Mouse (Mus musculus) liver, embryonic 11.5 days (tissue): ENCODE measurements around the gene Sf3a3. TPM values are rescaled to one million over a fixed set of nuclear protein-coding genes. Genes with fewer than 3 reads are reported as not detected.

Experiments
- ATAC-seq: fragments of 200-750 bp; cut with Nextera tagmentation; replicated peaks from 2 replicates; pipeline ENCODE4 v1.8.0; 2017; ENCODE audit warnings: moderate number of reproducible peaks, mild to moderate bottlenecking, moderate TSS enrichment, moderate library complexity; ENCODE audit not compliant: low FRiP score
- DNase-seq: peaks from one replicate; pipeline ENCODE4 v3.0.0-alpha.2; 2017; ENCODE audit warnings: low spot score
- H3K27ac ChIP-seq: fragments of 300-500 bp; sonication (generic); 2 replicates; pipeline ENCODE4 v1.5.1; 2014; ENCODE audit warnings: mild to moderate bottlenecking, low read depth, low read length, control low read depth
- H3K27me3 ChIP-seq: fragments of 300-500 bp; sonication (generic); replicated peaks from 2 replicates; pipeline ENCODE4 v1.6.1; 2014; ENCODE audit warnings: low read length, mixed read lengths; ENCODE audit not compliant: control insufficient read depth, insufficient read depth
- H3K36me3 ChIP-seq: fragments of 300-500 bp; sonication (generic); 2 replicates; pipeline ENCODE4 v1.6.1; 2014; ENCODE audit warnings: mild to moderate bottlenecking, low read length, moderate library complexity, mixed read lengths; ENCODE audit not compliant: control insufficient read depth, insufficient read depth
- H3K4me1 ChIP-seq: fragments of 300-500 bp; sonication (generic); replicated peaks from 2 replicates; pipeline ENCODE4 v1.6.1; 2014; ENCODE audit warnings: low read length, mixed read lengths; ENCODE audit not compliant: control insufficient read depth, insufficient read depth
- H3K4me2 ChIP-seq: fragments of 300-500 bp; sonication (generic); 2 replicates; pipeline ENCODE4 v1.6.1; 2014; ENCODE audit warnings: mild to moderate bottlenecking, control low read depth, moderate library complexity
- H3K4me3 ChIP-seq: fragments of 300-500 bp; sonication (generic); 2 replicates; pipeline ENCODE4 v1.5.1; 2014; ENCODE audit warnings: low read depth, low read length, control low read depth
- H3K9ac ChIP-seq: fragments of 300-500 bp; sonication (generic); 2 replicates; pipeline ENCODE4 v1.6.1; 2014; ENCODE audit warnings: low read depth, low read length, control low read depth
- H3K9me3 ChIP-seq: fragments of 300-500 bp; sonication (generic); 2 replicates; pipeline ENCODE4 v1.6.1; 2016; ENCODE audit warnings: low read length, inconsistent platforms, mixed read lengths; ENCODE audit not compliant: control insufficient read depth
- WGBS: fragments of 180-500 bp; shearing (Covaris S2); extraction: QIAGEN DNeasy Blood & Tissue Kit; methylation state at CpG from one replicate; pipeline ENCODE4 v1.1.7; 2014; 5-methylcytosine and 5-hydroxymethylcytosine counted together
- polyA plus RNA-seq: library from polyadenylated mRNA; unstranded; fragments of >200 nt; fragmentation: Nextera tagmentation; extraction: Ambion mirVana; gene quantifications from 2 replicates; pipeline ENCODE4 v1.2.1, GENCODE M21; 2014

Sf3a3 gene
- polyA plus RNA-seq, 1 experiment from 2014 or later: 172 TPM

DNA sequence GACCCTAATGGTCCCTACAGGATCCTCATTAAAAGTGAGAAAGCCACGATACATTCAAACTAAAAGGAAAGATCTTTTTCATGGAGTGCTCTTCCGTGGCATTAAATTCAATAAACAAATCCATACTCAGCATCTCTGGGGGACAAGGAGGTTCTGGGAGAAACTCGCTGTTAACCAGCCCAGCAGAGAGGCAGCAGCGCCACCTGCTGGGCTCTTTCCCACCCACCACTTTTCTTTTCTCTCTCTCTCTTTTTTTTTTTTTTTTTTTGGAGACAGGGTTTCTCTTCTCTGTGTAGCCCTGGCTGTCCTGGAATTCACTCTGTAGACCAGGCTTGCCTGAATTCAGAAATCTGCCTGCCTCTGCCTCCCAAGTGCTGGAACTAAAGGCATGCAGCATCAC is 39.5 kb upstream of the Sf3a3 start:
- no peak for ATAC-seq
- Histone ChIP-seq H3K4me2 (no peak overlapping the region), H3K27me3 (peaks cover 36% of the 10 kb centered on the region), H3K27ac (no peak overlapping the region), H3K9me3 (no peaks in the 10 kb centered on the region), H3K4me1 (no peaks in the 10 kb centered on the region; the same call in 1 of the 2 replicates), H3K36me3 (peaks cover 15% of the 10 kb centered on the region; the same call in 1 of the 2 replicates), H3K9ac (no peak overlapping the region), H3K4me3 (no peak overlapping the region)
- no peak for DNase-seq
- WGBS: 5% methylated on average over 4 of the region's 4 CpGs

DNA sequence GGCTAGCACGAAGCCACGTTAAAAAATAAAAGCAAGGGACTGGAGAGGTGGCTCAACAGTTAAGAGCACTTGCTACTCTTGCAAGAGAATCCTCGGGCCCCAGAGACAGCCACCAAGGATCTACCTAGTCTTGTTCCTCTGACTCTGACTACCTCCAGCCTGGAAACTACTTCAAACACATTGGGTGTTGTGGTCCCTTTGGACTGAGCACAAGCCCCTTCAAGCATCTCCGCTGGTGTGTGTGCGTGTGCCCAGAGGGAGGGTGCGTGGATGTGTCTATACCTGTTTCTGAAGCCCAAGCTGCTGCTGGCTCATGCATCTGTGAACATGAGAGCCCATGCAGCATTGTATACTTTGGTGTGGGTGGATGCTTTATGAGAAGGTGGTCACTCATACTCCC is 38.6 kb upstream of the Sf3a3 start:
- no peak overlapping the region for H3K4me2 ChIP-seq
- H3K36me3 ChIP-seq: peaks cover 23% of the 10 kb centered on the region; the same call in 1 of the 2 replicates
- H3K4me3 ChIP-seq: no peak overlapping the region
- H3K9ac ChIP-seq: no peak overlapping the region
- H3K27me3 ChIP-seq: peaks cover 28% of the 10 kb centered on the region
- DNase-seq (no peak), ATAC-seq (no peak)
- no peaks in the 10 kb centered on the region; the same call in 1 of the 2 replicates for H3K4me1 ChIP-seq
- H3K9me3 ChIP-seq: no peaks in the 10 kb centered on the region
- WGBS: 81% methylated on average over 6 of the region's 6 CpGs
- no peak overlapping the region for H3K27ac ChIP-seq

DNA sequence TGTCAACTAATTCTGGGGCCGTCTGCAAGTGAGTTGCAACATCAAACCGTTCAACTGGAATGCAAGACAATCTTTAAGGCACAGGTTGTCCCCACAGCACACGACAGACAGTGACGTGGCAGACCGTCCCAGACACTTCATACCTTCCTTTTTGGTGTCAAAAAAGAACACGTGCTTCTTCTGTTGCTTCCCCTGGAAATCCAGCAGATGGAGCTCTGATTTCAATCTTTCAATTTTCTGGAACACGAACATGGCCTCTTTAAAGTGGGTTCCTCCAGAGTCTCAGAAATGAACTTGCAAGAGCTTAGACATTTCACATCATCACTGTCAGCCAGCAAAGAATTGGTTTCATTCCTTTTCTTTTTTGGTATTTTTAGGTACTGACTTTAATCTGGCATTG is 32.3 kb upstream of the Sf3a3 start:
- Histone ChIP-seq H3K4me3 (no peak overlapping the region), H3K27me3 (no peaks in the 10 kb centered on the region), H3K27ac (no peak overlapping the region), H3K9me3 (no peaks in the 10 kb centered on the region), H3K36me3 (peaks cover 32% of the 10 kb centered on the region; the same call in 1 of the 2 replicates), H3K4me2 (no peak overlapping the region), H3K4me1 (no peaks in the 10 kb centered on the region), H3K9ac (no peak overlapping the region)
- DNase-seq: no peak
- 68% methylated on average over 7 of the region's 7 CpGs for WGBS
- no peak for ATAC-seq

DNA sequence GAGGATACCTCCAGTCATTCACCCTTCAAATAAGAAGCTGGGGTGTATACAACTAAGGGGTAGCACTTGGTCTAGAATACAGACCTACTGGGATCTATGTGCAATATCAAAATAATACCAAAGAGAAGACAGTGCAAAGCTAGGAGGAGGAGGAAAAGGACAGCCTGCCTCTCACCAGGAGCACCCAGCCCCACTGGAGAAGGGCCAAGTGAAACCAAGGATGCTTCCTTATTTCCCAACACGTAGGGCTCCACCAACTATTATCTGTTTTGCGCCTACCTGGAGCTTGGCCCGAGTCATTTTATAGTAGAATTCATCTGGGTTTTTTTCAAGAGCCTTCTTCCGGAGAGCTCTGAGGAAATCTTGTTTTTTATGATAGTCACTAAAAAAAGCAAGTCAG is 31.1 kb upstream of the Sf3a3 start:
- no peak for DNase-seq
- H3K36me3 ChIP-seq: peaks cover 28% of the 10 kb centered on the region; the same call in 1 of the 2 replicates
- 89% methylated on average over 4 of the region's 4 CpGs for WGBS

DNA sequence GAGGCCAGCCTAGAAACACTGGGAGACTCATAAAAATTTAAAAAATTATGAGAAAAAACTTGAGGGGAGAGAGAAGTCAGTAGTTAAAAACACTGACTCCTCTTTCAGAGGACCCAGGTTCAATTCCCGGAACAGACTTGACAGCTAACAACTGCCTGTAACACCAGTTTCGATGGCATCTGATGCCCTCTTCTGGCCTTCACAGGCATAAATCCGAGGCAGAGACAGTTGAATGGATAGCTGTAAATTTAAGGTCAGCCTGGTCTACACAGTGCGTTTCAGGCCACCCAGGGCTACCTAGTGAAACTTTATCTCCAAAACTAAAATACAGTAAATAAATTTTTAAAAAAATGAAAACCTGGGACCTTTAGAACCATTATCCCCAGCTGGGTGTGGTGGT is 29.6 kb upstream of the Sf3a3 start:
- Histone ChIP-seq H3K4me3 (no peak overlapping the region), H3K27me3 (no peaks in the 10 kb centered on the region), H3K27ac (no peak overlapping the region), H3K9me3 (no peaks in the 10 kb centered on the region), H3K4me2 (no peak overlapping the region), H3K4me1 (no peaks in the 10 kb centered on the region), H3K9ac (no peak overlapping the region), H3K36me3 (peaks cover 20% of the 10 kb centered on the region)
- no peak for ATAC-seq
- 62% methylated on average over 4 of the region's 4 CpGs for WGBS
- DNase-seq: no peak

More for the DNA sequence above, 31.1 kb upstream of the Sf3a3 start:
- no peak overlapping the region for H3K4me2 ChIP-seq
- H3K27me3 ChIP-seq: no peaks in the 10 kb centered on the region
- H3K27ac ChIP-seq: no peak overlapping the region
- ATAC-seq: no peak
- no peaks in the 10 kb centered on the region for H3K9me3 ChIP-seq
- H3K9ac ChIP-seq: no peak overlapping the region
- no peaks in the 10 kb centered on the region for H3K4me1 ChIP-seq
- no peak overlapping the region for H3K4me3 ChIP-seq

DNA sequence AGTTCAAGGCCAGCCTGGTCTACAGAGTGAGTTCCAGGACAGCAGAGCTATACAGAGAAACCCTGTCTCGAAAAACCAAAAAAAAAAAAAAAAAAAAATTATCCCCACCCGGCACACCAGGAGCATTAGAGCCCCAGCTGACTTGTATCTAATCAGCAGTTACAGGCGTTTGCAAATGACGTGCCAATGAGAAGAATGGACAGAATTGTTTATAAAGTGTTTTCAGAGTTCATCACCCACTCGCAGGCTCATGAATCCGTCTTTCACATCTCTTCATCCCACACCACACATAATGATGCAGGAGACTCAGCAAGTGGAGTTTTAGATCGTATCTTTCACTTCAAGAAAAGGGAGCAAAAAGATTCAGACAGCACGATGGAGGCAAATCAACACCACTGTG is 29.1 kb upstream of the Sf3a3 start:
- ATAC-seq: no peak
- peaks cover 16% of the 10 kb centered on the region for H3K36me3 ChIP-seq
- DNase-seq: no peak
- no peak overlapping the region for H3K4me3 ChIP-seq
- no peaks in the 10 kb centered on the region for H3K9me3 ChIP-seq
- no peak overlapping the region for H3K27ac ChIP-seq
- H3K4me1 ChIP-seq: no peaks in the 10 kb centered on the region
- 73% methylated on average over 8 of the region's 8 CpGs for WGBS
- no peak overlapping the region for H3K4me2 ChIP-seq
- no peaks in the 10 kb centered on the region for H3K27me3 ChIP-seq
- no peak overlapping the region for H3K9ac ChIP-seq

DNA sequence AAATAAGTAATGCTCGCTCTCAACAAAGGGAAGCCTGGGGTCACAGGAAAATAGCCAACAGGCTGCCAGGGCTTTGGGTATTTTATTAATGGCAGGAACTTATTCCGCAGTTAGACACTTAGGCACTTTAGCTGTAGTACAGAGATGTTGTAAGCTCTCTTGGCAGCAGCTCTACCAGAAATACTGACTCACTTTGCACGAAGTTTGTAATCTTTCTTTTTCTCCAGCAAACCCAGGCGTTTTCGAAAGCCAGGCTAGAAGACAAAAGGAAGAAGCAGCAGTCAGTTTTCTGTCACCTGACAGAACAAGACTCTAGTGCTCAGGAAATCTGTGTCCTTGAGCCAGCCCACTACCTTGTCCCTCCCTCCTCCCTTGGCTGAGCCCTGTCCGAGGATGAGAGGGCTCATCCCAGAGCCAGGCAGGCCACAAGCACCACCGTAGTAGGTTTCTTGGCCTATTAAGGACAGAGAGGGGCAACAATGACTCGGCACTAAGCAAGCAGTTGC is 28.6 kb upstream of the Sf3a3 start:
- H3K27ac ChIP-seq: no peak overlapping the region
- no peaks in the 10 kb centered on the region for H3K9me3 ChIP-seq
- 81% methylated on average over 8 of the region's 8 CpGs for WGBS
- peaks cover 12% of the 10 kb centered on the region for H3K36me3 ChIP-seq
- DNase-seq (no peak), ATAC-seq (no peak)
- no peak overlapping the region for H3K9ac ChIP-seq
- no peak overlapping the region for H3K4me3 ChIP-seq
- H3K4me2 ChIP-seq: no peak overlapping the region
- H3K27me3 ChIP-seq: no peaks in the 10 kb centered on the region
- no peaks in the 10 kb centered on the region for H3K4me1 ChIP-seq

DNA sequence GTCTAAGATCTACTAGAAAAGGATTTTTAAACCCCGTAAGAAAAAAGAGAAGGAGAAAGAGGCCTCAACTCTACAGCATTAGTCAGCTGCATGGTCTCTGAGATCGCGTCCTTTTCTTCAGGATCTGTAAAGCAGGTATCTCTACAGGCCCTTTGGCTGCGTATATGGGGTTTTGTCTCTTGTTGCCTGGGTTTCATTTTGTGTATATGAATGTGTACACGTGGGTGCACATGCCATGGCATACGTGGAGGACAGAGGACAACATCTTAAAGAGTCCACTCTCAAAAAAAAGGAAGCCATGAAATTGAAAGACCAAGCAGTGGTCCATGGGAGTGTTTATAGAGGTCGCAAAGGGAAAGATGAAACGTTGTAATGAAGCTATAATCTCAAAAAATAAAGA is 23.1 kb upstream of the Sf3a3 start:
- Histone ChIP-seq H3K27me3 (no peaks in the 10 kb centered on the region), H3K9me3 (no peaks in the 10 kb centered on the region), H3K4me3 (no peak overlapping the region), H3K36me3 (peaks cover 3% of the 10 kb centered on the region; the same call in 1 of the 2 replicates), H3K4me2 (peak overlapping the region; percentile 94), H3K27ac (peak overlapping the region; percentile 35; the same call in 1 of the 2 replicates), H3K9ac (no peak overlapping the region), H3K4me1 (peaks cover 20% of the 10 kb centered on the region)
- DNase-seq (no peak), ATAC-seq (no peak)
- WGBS: 72% methylated on average over 8 of the region's 8 CpGs

DNA sequence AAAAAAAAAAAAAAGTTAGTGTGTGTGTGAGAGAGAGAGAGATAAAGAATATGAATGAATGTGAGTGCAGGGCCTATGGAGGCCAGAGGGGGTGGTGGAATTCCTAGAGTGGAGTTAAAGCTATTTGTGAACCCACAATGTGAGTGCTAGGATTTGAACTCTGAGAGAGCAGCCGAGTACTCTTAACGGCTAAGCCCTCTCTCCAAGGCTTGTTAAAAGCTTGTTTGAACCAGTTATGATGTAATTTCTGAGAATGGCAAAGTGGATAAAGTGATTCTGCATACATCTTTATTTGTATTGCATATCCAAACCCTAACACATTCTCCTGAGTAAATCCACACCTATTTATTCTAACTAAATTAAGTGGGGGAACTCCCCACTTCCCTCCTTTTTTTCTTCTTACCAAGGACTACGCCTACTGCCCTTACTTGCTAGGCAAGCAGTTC is 22.1 kb upstream of the Sf3a3 start:
- 50% methylated on average over 3 of the region's 3 CpGs for WGBS
- Histone ChIP-seq H3K4me1 (peaks cover 20% of the 10 kb centered on the region), H3K4me2 (peak overlapping the region; percentile 94), H3K9me3 (no peaks in the 10 kb centered on the region), H3K36me3 (peaks cover 3% of the 10 kb centered on the region; the same call in 1 of the 2 replicates), H3K9ac (peak overlapping the region; percentile 90), H3K27me3 (no peaks in the 10 kb centered on the region), H3K27ac (no peak overlapping the region), H3K4me3 (peak overlapping the region; percentile 90)
- DNase-seq (no peak), ATAC-seq (no peak)
